Mouse (Mus musculus) heart, adult 2 months (tissue): ENCODE results near the gene Dlg1.

ENCODE experiments used
- CTCF ChIP-seq: fragments of 200-600 bp; IDR thresholded peaks from 2 replicates; pipeline ENCODE4 v1.8.1; 2022; ENCODE audit warnings: antibody characterized with exemption, mild to moderate bottlenecking, moderate library complexity
- EP300 ChIP-seq: fragments of 200-500 bp; IDR thresholded peaks from 2 replicates; pipeline ENCODE4 v1.6.1; 2011; ENCODE audit warnings: low read depth, low read length, control low read depth; ENCODE audit not compliant: insufficient read depth
- POLR2A ChIP-seq: fragments of 200-500 bp; IDR thresholded peaks from 2 replicates; pipeline ENCODE4 v1.6.1; 2011; ENCODE audit warnings: mild to moderate bottlenecking, low read depth, low read length, control low read depth; ENCODE audit not compliant: insufficient read depth

- TF ChIP-seq EP300 (no peak), CTCF (peak; percentile 84), POLR2A (no peak)
Observed at GRCm38 (mm10) chr16:31705213-31705612, 42.0 kb downstream of the Dlg1 start.
